Mouse (Mus musculus) testis, adult 2 months (tissue): ENCODE data around the gene Acadvl.

Experiments
- CTCF ChIP-seq: fragments of 200-500 bp; IDR thresholded peaks from 2 replicates; pipeline ENCODE4 v1.5.1; 2012; ENCODE audit warnings: low read depth, mild to moderate bottlenecking, inconsistent platforms, low read length, moderate library complexity; ENCODE audit not compliant: control insufficient read depth, insufficient read depth, insufficient replicate concordance
- POLR2A ChIP-seq: fragments of 200-500 bp; IDR thresholded peaks from 2 replicates; pipeline ENCODE4 v1.6.1; 2012; ENCODE audit warnings: low read depth, mild to moderate bottlenecking, inconsistent platforms, low read length, moderate library complexity; ENCODE audit not compliant: control insufficient read depth

DNA sequence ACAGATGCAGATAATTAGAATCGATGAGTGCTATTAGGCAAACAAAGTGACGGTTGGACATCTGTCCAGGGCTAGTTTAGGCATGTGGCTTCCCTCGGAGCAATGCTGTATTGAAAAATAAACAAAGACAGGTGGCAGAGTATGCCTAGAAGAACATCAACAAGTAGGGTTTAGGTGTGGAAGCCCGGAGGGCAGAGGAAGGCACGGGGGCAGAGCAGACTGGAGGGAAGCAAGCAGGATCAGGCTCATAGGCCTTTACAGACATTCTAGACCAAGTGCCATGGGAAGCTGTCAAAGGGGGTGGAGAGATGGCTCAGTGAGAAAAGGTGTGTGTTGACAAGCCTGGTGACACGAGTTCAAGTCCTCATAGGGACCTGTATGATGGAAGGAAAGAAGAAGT, 34.2 kb upstream of the Acadvl start:
- no peak for TF ChIP-seq POLR2A
- TF ChIP-seq CTCF: no peak
